In genomic region chr12:56404833-56405232, GRCm38 (mm10) we compare ENCODE assay signal across 8 mouse cellular contexts. TPM values are rescaled to one million over a fixed set of nuclear protein-coding genes. Genes with fewer than 3 reads are reported as not detected.
DNase-seq lines count a peak whose midpoint lies in the region; ATAC-seq and TF ChIP-seq lines count a peak whose summit lies in the region.

No protein-coding gene starts in this region.

- no peaks in the 10 kb centered on the region for H3K9me3 ChIP-seq in hindbrain, embryonic 11.5 days (ENCODE audit: control insufficient read depth, low read length)
- no peaks in the 10 kb centered on the region for H3K9me3 ChIP-seq in hindbrain, embryonic 16.5 days (ENCODE audit: control insufficient read depth, low read length)
- H3K9me3 ChIP-seq in intestine, postnatal 0 days (ENCODE audit: control insufficient read depth), result no peaks in the 10 kb centered on the region

- H3K27ac ChIP-seq in hindbrain, embryonic 11.5 days (ENCODE audit: low read depth, low read length), result no peak overlapping the region
- no peak overlapping the region for H3K27ac ChIP-seq in hindbrain, embryonic 16.5 days (ENCODE audit: low read depth, low read length)
- H3K27ac ChIP-seq in intestine, postnatal 0 days (ENCODE audit: low read depth, low read length), result no peak overlapping the region

- WGBS in hindbrain, embryonic 11.5 days, result 35% methylated on average over 4 of the region's 4 CpGs
- 47% methylated on average over 4 of the region's 4 CpGs for WGBS in hindbrain, embryonic 16.5 days
- WGBS in intestine, postnatal 0 days, result 43% methylated on average over 4 of the region's 4 CpGs

- no peak overlapping the region for H3K9ac ChIP-seq in hindbrain, embryonic 11.5 days (ENCODE audit: low read depth, low read length)
- no peak overlapping the region for H3K9ac ChIP-seq in hindbrain, embryonic 16.5 days (ENCODE audit: low read depth, low read length)
- no peak overlapping the region for H3K9ac ChIP-seq in intestine, postnatal 0 days (ENCODE audit: low read depth, low read length)

- H3K4me2 ChIP-seq in hindbrain, embryonic 11.5 days (replicated peaks; ENCODE audit: low read depth, low read length), result no peak overlapping the region
- no peak overlapping the region for H3K4me2 ChIP-seq in hindbrain, embryonic 16.5 days (ENCODE audit: low read length)
- H3K4me2 ChIP-seq in intestine, postnatal 0 days (replicated peaks; ENCODE audit: low read depth), result no peak overlapping the region

- H3K4me1 ChIP-seq in hindbrain, embryonic 11.5 days (replicated peaks; ENCODE audit: control insufficient read depth, insufficient read depth, low read length), result no peaks in the 10 kb centered on the region
- no peaks in the 10 kb centered on the region for H3K4me1 ChIP-seq in hindbrain, embryonic 16.5 days (ENCODE audit: control insufficient read depth, insufficient read depth, low read depth, low read length)
- H3K4me1 ChIP-seq in intestine, postnatal 0 days (replicated peaks; ENCODE audit: control insufficient read depth, insufficient read depth, low read length), result no peaks in the 10 kb centered on the region

- ATAC-seq in hindbrain, embryonic 11.5 days (ENCODE audit: low FRiP score), result no peak
- ATAC-seq in hindbrain, embryonic 16.5 days, result no peak
- ATAC-seq in intestine, postnatal 0 days, result no peak

- H3K36me3 ChIP-seq in hindbrain, embryonic 11.5 days (ENCODE audit: control insufficient read depth, insufficient read depth, low read length), result no peaks in the 10 kb centered on the region
- no peaks in the 10 kb centered on the region for H3K36me3 ChIP-seq in hindbrain, embryonic 16.5 days (ENCODE audit: control insufficient read depth, insufficient read depth, low read length)
- H3K36me3 ChIP-seq in intestine, postnatal 0 days (ENCODE audit: control insufficient read depth, insufficient read depth), result no peaks in the 10 kb centered on the region

- H3K27me3 ChIP-seq in hindbrain, embryonic 11.5 days (ENCODE audit: control insufficient read depth, insufficient read depth, low read length), result no peaks in the 10 kb centered on the region
- H3K27me3 ChIP-seq in hindbrain, embryonic 16.5 days (replicated peaks; ENCODE audit: control insufficient read depth, insufficient read depth, low read length), result no peaks in the 10 kb centered on the region; the same call in 1 of the 2 replicates
- no peaks in the 10 kb centered on the region for H3K27me3 ChIP-seq in intestine, postnatal 0 days (replicated peaks; ENCODE audit: control insufficient read depth, insufficient read depth, low read length)

- H3K4me3 ChIP-seq in hindbrain, embryonic 11.5 days (ENCODE audit: low read depth, low read length), result no peak overlapping the region
- H3K4me3 ChIP-seq in hindbrain, embryonic 16.5 days (ENCODE audit: low read length), result no peak overlapping the region
- H3K4me3 ChIP-seq in intestine, postnatal 0 days (ENCODE audit: low read depth, low read length), result no peak overlapping the region

- intact Hi-C loops in left cerebral cortex, postnatal 14 days (cut with DNase I), result loop anchor here (5.0 kb wide), 1 partner anchor 348 kb away; no protein-coding TSS in a partner anchor

- peak; percentile 89 for TF ChIP-seq CTCF in intestine, postnatal 0 days (IDR thresholded peaks at IDR 0.05; ENCODE audit: low read depth)

- peak; percentile 79 for DNase-seq in hindbrain, embryonic 11.5 days (ENCODE audit: low spot score)
- peak; percentile 1 for DNase-seq in T-cell, adult 2 months (ENCODE audit: low spot score)
- DNase-seq in embryo, embryonic 9.5 days (ENCODE audit: extremely low spot score), result peak; percentile 67
- peak; percentile 25 to 48 for DNase-seq in left cerebral cortex, postnatal 14 days (ENCODE audit: low spot score in 2 of 2)
- peak; percentile 25 for DNase-seq in ovary, postnatal 36 days (ENCODE audit: low spot score)
- peak; percentile 36 for DNase-seq in thymus, postnatal 14 days

RNA-seq across cellular contexts. Expression of gene Mbip, which starts 59.1 kb away (rescaled TPM):
- 43.3 and 51.3 TPM in 2 replicates for polyA plus RNA-seq in hindbrain, embryonic 11.5 days (2014; fragmentation: Nextera tagmentation; extraction: Ambion mirVana)
- 34.9 and 38.1 TPM in 2 replicates for polyA plus RNA-seq in hindbrain, embryonic 16.5 days (2015; fragmentation: Nextera tagmentation; extraction: Ambion mirVana)
- 11.4 TPM in 2 replicates for polyA plus RNA-seq in intestine, postnatal 0 days (2015; fragmentation: Nextera tagmentation; extraction: Ambion mirVana)
- total RNA-seq in left cerebral cortex, postnatal 14 days (2021), result 10 to 100 TPM; 18.9 to 19.3 TPM

Comparison
In these comparisons a context has a peak if more than half of its experiments do, and no peak if none do; other contexts are left out.
1. DNase-seq: peak in every context shown above with its lines; median percentile 79 in hindbrain, embryonic 11.5 days; 67 in embryo, embryonic 9.5 days; 36 in left cerebral cortex, postnatal 14 days; 36 in thymus, postnatal 14 days; 25 in ovary, postnatal 36 days; 1 in T-cell, adult 2 months.